Mouse (Mus musculus) urinary bladder, adult 18-20 months (tissue): Measurements from ENCODE around the gene 4933428G20Rik.

Experiments used
- DNase-seq, 2 experiments: peaks; one replicate each; pipeline ENCODE4 v3.0.0; 2022; ENCODE audit warnings: low spot score in 2 of 2, mixed read lengths in 2 of 2

4933428G20Rik gene

DNA sequence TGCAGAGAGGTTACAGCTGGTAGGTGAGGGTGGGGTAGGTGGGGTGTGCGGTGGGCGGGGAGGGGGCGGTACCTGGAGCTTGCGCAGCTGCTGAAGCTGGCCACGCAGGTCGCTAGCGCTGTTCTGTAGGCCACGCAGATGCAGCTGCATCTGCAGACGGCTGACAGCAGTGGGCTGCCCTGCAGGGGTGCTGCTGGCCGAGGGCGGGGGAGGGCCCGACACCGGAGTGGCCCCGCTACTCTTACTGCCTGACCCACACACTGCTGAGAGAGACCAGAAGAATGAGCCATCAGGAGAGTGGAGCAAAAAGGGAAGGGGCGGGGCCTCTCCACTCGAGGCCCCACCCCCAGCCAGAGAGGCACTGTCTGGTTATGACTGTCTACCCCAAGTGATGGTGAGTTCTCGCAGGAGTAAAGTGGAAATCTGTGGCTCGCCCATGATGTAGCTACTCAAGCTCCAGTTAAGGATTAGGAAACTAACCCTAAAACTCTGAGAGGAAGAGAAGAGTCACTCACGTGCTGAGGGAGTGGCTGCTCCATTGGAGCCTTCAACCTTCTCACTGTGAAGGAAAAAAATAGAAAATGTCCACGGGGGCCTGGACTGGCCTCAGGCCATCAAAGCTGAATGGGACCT lies 32.9 kb upstream of the 4933428G20Rik start:
- DNase-seq: no peak

DNA sequence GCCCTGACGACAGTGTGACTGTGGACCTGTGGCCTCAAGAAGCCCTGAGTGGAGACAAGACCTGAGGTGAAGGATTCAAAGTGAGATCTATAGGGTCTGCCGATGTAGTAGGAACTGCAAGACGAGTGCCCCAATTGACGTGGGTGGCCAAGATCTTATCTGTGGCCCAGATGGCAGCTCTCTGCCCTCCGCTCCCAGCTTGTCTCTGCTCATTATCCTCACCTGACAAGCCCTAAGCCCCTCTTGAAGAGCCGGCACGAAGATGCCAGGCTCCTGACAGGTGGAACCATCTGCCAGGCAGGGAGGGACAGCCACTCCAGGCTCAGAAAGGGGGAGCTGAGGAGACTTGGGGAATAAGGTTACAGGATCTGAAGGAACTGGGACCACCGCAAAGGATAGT lies 32.2 kb upstream of the 4933428G20Rik start:
- no peak for DNase-seq

DNA sequence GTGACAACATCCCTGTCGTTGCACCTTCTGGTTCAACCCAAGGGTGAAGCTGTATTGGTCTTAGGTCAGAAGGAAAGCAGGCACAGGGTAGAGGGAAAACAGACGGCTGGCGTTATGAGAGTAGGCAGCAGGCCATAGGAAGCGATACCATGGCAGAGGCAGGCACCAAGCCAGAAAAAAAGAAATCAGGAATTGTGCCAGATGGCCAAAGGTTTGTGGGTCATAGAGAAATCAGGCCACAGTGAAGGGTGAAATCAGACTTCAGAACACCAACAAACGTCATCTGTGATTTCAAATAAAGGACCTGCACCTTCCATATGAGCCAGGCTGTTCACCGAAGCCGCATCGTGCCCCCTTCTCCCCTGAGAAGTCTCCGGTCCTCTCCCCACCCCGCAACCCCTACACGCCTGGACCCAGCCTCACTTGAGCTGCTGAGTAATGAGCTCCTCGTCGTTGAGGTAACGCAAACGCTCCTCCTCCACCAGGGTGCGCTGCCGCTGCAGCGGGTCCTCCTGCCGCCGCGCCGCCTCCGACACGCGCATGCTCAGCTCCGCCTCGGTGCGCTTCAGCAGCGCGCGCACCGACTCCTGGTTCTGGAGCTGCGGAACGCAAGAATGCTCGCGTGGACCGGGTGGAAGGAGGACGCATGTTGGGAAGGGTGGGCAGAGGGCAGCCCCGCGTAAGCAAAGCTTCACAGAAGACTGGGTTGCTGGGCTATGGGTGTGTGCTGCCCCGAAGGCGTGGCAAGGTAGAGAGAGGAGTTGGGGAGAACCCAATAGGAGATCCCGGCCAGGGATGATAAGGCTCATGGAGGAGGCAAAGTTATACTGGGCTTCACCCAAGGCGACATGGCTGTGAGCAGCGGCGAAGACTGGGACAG lies 31.5 kb upstream of the 4933428G20Rik start:
- peak; percentile 80 to 83 for DNase-seq

DNA sequence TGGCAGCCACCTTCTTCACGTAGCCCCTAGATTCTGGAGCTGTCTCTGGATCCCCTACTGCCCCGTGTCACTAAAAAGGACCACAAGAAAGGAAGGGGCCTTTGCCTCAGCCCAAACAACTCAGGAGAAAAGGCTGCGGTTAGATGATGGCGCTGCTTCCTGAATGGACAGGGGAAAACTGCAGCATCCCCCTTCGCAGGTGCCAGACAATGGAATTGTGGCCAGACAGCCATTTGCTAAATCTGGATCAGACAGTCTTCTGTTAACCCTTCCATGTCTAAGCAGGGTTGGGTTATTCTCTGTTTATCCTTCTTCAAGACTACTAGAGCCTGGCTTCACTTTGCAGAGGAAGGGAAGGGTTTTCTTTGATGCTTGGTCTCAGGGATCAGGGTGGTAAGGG lies 30.8 kb upstream of the 4933428G20Rik start:
- DNase-seq: no peak

DNA sequence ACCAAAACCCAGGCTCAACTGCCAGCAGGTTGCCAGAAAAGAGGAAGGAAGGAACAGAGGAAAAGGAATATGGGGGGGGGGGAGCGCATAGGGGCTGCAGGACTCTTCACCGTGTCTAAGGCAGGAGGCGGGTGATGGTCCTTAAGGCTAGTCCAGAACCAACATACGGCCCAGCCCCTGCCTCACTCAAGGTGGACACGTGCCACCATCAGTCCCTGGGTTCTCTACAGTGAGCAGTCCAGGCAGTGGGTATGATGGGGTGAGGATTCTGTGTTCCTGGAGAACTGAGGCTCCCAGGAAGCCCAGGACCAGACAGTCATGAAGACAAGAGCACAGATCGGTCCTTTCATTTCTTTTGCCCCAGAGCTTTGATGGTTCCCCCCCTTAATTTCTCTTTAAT lies 29.9 kb upstream of the 4933428G20Rik start:
- no peak for DNase-seq

- DNase-seq: no peak
These were observed 28.2 kb upstream of the 4933428G20Rik start for GRCm38 (mm10) chr11:97528282-97528808.

- no peak for DNase-seq
These were observed 25.2 kb upstream of the 4933428G20Rik start for GRCm38 (mm10) chr11:97525313-97525712.

GRCm38 (mm10) chr11:97524306-97524705 lies 24.2 kb upstream of the 4933428G20Rik start:
- DNase-seq: no peak

GRCm38 (mm10) chr11:97523827-97524261 lies 23.7 kb upstream of the 4933428G20Rik start:
- no peak for DNase-seq

DNA sequence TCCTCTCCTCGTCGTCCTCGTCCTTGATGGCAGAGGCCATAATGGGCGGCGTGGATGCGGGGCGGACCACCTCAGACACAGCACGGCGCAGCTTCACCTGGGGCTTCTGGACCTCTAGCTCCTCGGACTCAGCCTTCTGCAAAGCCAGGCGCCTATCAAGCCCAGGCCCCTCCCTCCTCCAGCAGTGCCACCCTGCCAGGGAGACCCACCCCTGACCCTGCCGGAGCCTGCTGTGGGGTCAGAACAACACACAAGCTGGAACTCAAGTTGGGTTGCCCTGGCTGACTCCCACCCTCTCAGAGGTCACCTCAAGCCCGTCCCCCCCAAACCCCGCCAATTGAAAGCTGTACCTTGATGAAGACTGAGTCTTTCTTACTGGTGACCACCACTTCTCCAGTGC lies 23.0 kb upstream of the 4933428G20Rik start:
- no peak for DNase-seq

GRCm38 (mm10) chr11:97521741-97522474 lies 21.8 kb upstream of the 4933428G20Rik start:
- DNase-seq: no peak

DNA sequence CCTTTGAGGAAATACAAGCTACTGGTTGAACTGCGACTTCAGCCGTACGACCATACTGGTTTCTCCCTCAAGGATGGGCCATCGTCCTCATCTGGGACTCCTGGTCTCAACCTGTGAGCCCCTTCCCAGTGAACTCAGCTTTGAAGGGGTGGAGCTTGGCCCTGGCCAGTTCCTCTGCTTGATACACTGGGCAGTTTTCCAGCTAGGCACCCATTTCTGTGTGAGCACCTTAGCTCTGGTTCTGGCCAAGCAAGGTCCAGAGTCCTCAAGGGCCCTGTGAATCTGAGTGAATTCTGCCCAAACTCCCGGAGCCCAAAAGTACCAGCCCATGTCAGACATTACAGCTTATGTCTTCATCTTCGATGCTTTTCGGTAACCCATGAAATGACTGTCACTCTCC lies 20.4 kb upstream of the 4933428G20Rik start:
- DNase-seq: no peak

DNA sequence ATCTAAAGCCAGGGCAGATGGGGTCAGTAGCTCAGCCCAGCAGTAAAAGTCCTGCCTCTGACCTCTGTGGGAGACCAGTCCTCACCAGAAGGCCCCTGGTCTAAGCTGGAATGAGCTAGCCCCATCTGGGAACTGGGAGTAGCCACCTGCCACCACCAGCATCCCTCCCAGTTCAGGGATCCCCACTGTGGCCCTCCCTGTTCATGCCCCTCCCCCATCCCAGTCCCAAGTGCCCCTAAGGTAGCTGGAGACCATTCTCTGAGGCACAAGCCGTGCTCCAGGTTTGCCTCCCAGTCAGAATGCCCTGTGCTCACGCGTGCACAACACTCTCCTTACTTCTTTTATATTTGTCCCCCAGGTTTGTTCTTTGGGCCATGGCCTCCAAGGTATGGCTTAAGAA lies 12.9 kb upstream of the 4933428G20Rik start:
- DNase-seq: no peak

- no peak for DNase-seq
These were observed 12.4 kb upstream of the 4933428G20Rik start for GRCm38 (mm10) chr11:97512511-97512910.

DNA sequence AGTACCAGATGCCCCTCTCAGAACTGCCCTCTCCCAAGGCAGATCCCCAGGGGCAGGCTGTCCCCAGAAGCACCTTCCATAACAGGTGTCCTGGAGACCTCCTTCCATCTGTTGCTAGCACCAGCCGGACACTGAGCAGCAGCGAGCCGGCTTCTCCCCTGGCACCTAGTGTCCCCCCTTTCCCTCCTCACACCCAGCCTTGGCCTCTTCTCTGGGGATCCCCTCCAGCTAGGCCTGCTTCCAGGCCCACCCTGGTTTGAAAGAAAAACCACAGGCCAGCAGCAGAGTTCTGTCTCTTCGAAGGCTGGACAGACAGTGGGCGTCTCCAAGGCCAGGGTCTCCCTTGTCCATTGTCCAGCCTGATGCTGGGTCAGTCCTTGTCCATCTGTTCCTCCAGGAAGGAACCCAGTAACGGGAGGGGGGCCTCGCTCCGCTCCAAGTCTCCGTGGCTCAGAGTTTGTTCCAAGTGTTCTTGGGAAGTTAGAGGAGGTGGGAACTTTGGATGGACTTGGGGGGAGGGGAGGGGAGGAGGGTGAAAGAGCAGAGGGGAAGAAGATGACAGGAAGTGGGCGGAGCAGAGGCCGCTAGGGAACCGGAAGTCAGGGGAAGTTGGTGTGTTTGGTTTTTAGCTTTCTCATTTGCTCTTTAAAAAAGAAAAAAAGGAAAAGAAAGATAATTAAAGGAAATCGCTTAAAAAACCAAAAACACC lies 11.7 kb upstream of the 4933428G20Rik start:
- no peak for DNase-seq

DNA sequence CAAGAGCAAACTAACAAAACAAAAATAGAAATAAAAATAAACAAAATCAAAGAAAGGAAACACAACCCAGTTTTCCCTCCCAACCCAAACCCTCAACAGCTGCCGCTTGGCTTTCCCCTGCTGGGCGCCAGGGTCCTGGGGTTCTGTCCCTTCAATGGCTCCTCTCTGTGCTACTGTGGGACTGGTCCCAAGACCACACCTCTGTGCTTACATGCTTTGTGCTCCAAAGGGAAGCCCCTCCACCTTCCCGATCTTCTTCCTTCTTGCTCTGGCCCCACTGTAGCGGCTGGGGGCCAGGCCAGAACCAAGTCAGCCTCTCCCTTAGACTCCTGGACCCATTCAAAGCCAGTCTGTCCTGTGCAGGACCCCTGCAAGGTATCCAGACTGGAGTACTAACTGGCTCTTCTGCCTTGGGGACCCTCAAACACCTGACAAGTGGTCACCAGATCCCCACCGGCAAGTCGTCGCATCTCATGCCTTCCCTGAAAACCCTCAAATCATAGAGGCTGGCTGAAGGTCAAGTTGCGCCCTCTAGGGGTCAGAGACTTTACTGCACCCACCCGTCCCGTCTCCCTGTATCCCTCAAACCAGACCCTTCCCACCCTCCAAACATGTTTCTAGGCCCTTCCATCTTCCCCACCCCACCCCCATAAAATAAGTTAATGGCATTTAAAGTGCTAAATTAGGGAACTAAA lies 11.0 kb upstream of the 4933428G20Rik start:
- peak in 1 of 2 experiments; percentile 46 for DNase-seq

DNA sequence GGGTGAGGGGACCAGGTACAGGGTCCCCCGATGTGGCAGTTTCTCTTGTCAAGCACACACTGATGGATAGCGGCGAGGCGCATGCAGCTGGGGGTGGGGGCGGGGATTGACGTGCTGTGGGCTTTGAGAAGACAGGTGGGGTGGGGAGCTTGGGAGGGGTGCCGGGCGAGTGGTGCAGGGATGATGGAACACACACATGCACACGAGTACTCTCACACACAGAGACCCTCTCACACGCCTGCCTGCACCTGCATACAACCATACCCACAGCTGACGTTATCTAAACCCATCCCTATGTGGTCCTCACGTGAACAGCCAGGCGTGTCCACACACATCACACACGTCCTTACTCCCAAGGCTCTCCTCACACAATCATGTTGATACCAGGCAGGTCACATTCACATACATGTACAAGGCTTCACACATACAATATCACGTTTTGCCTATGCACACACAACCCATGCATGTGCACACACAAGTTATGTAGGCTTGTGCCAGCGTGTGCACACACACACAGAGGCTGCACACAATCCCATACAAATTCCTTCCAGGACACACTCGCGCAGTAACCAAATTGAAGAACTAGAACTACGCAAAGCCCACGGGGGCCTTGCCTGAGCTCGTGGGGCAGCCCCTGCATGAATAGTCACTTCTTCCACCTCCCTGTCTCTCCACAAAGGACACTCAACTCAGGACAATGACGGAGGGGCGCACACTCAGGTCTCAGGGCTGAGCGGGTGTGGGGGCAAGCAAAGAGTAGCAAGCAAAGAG lies 9.8 kb upstream of the 4933428G20Rik start:
- DNase-seq: no peak

- DNase-seq: no peak
These were observed 8.9 kb upstream of the 4933428G20Rik start for GRCm38 (mm10) chr11:97509058-97509457.

GRCm38 (mm10) chr11:97508198-97508597 lies 8.1 kb upstream of the 4933428G20Rik start:
- DNase-seq: no peak

GRCm38 (mm10) chr11:97506331-97506730 lies 6.2 kb upstream of the 4933428G20Rik start:
- DNase-seq: no peak
